Mouse (Mus musculus) megakaryocyte progenitor cell, adult 5-6 weeks (primary cell): ENCODE results near the gene Pkhd1. TPM values are rescaled to one million over a fixed set of nuclear protein-coding genes. Genes with fewer than 3 reads are reported as not detected.
"Not testable (repeated sequence)": the region's sequence is repeated elsewhere in the genome, so short reads cannot be mapped to it uniquely, and the experiment has no call there.

ENCODE experiments used
- ATAC-seq: replicated peaks from 2 replicates; pipeline ENCODE4 v1.8.0; 2016; ENCODE audit warnings: mild to moderate bottlenecking, moderate TSS enrichment, inconsistent platforms; ENCODE audit not compliant: poor library complexity
- total RNA-seq, 2 experiments: library from RNA; stranded (forward) in 1 of 2; stranded (reverse) in 1 of 2; fragments of 157-497, 149-512 nt in 1 of 2; fragments of 200-1000 nt in 1 of 2; gene quantifications; 2 replicates each; pipeline versions ENCODE4 v1.2.3 to v1.2.4; 2015 to 2017

Gene Pkhd1
- total RNA-seq, 2 experiments from 2014 or later = not detected

- ATAC-seq = no peak
Measured at GRCm38 (mm10) chr1:20498965-20499364, 118.9 kb downstream of the Pkhd1 start.

GRCm38 (mm10) chr1:20486087-20486486 is 131.8 kb downstream of the Pkhd1 start:
- no peak for ATAC-seq

- ATAC-seq = no peak
Measured at GRCm38 (mm10) chr1:20481843-20482242, 136.0 kb downstream of the Pkhd1 start.

GRCm38 (mm10) chr1:20478695-20479094 is 139.2 kb downstream of the Pkhd1 start:
- no peak for ATAC-seq

GRCm38 (mm10) chr1:20478266-20478659 is 139.6 kb downstream of the Pkhd1 start:
- no peak for ATAC-seq

GRCm38 (mm10) chr1:20477561-20478265 is 140.2 kb downstream of the Pkhd1 start:
- no peak for ATAC-seq

- ATAC-seq = no peak
Measured at GRCm38 (mm10) chr1:20470770-20471169, 147.1 kb downstream of the Pkhd1 start.

GRCm38 (mm10) chr1:20470317-20470716 is 147.5 kb downstream of the Pkhd1 start:
- no peak for ATAC-seq

- no peak for ATAC-seq
Measured at GRCm38 (mm10) chr1:20466481-20466880, 151.4 kb downstream of the Pkhd1 start.

GRCm38 (mm10) chr1:20454621-20455020 is 163.2 kb downstream of the Pkhd1 start:
- no peak for ATAC-seq

- ATAC-seq = no peak
Measured at GRCm38 (mm10) chr1:20450074-20450473, 167.8 kb downstream of the Pkhd1 start.

GRCm38 (mm10) chr1:20432026-20432425 is 185.8 kb downstream of the Pkhd1 start:
- not testable (repeated sequence) for ATAC-seq

- no peak for ATAC-seq
Measured at GRCm38 (mm10) chr1:20429056-20429394, 188.8 kb downstream of the Pkhd1 start.

- no peak for ATAC-seq
Measured at GRCm38 (mm10) chr1:20428370-20429055, 189.4 kb downstream of the Pkhd1 start.

GRCm38 (mm10) chr1:20409411-20409967 is 208.4 kb downstream of the Pkhd1 start:
- no peak for ATAC-seq

GRCm38 (mm10) chr1:20398319-20398718 is 219.5 kb downstream of the Pkhd1 start:
- no peak for ATAC-seq

- no peak for ATAC-seq
Measured at GRCm38 (mm10) chr1:20364437-20364836, 253.4 kb downstream of the Pkhd1 start.

- no peak for ATAC-seq
Measured at GRCm38 (mm10) chr1:20344651-20345050, 273.2 kb downstream of the Pkhd1 start.

GRCm38 (mm10) chr1:20311485-20311884 is 306.4 kb downstream of the Pkhd1 start:
- 0 out of 2 replicates have a peak, but pooled peaks have one; percentile 50 for ATAC-seq

GRCm38 (mm10) chr1:20310925-20311324 is 306.9 kb downstream of the Pkhd1 start:
- no peak for ATAC-seq

GRCm38 (mm10) chr1:20306116-20306515 is 311.7 kb downstream of the Pkhd1 start:
- no peak for ATAC-seq

- no peak for ATAC-seq
Measured at GRCm38 (mm10) chr1:20302943-20303578, 314.8 kb downstream of the Pkhd1 start.
